Mouse (Mus musculus) MEL (cell line): Measurements from ENCODE around the gene Fxr1. TPM values are rescaled to one million over a fixed set of nuclear protein-coding genes. Genes with fewer than 3 reads are reported as not detected.
A peak's percentile ranks its signal among the peaks of the same experiment; 100 is the strongest.

Experiments
- DNase-seq: peaks from one replicate; pipeline ENCODE4 v3.0.0; 2011; ENCODE audit warnings: low read depth, low spot score
- H3K27ac ChIP-seq: 2 replicates; pipeline ENCODE4 v1.5.1; 2012; ENCODE audit warnings: low read depth, mild to moderate bottlenecking, control low read depth, low read length, moderate library complexity; ENCODE audit not compliant: control insufficient read depth
- H3K27me3 ChIP-seq, 2 experiments: fragments of 150-350 bp in 1 of 2; sonication (generic) in 1 of 2; 2 replicates each; pipeline ENCODE4 v1.6.1; 2012; ENCODE audit warnings: low read length in 2 of 2, mild to moderate bottlenecking in 2 of 2, improper control_type of control experiment in 1 of 2, moderate library complexity in 1 of 2; ENCODE audit not compliant: insufficient read depth in 2 of 2, control insufficient read depth in 1 of 2
- H3K36me3 ChIP-seq, 2 experiments: 2 replicates each; pipeline ENCODE4 v1.6.1; 2012 to 2014; ENCODE audit warnings: low read length in 2 of 2, improper control_type of control experiment in 1 of 2, inconsistent platforms in 1 of 2, mild to moderate bottlenecking in 1 of 2; ENCODE audit not compliant: insufficient read depth in 2 of 2, control insufficient read depth in 1 of 2
- H3K4me1 ChIP-seq, 2 experiments: fragments of 150-350 bp in 1 of 2; sonication (generic) in 1 of 2; 2 replicates each; pipeline ENCODE4 v1.6.1; 2012; ENCODE audit warnings: low read length in 2 of 2, improper control_type of control experiment in 1 of 2, mild to moderate bottlenecking in 1 of 2; ENCODE audit not compliant: insufficient read depth in 2 of 2, control insufficient read depth in 1 of 2
- H3K4me3 ChIP-seq, 2 experiments: fragments of 150-350 bp in 1 of 2; sonication (generic) in 1 of 2; 2 replicates each; pipeline ENCODE4 v1.5.1; 2012; ENCODE audit warnings: low read depth in 2 of 2, low read length in 2 of 2, mild to moderate bottlenecking in 2 of 2, moderate library complexity in 2 of 2, control low read depth in 1 of 2, improper control_type of control experiment in 1 of 2; ENCODE audit not compliant: control insufficient read depth in 1 of 2, insufficient read depth in 1 of 2
- H3K79me2 ChIP-seq: 2 replicates; pipeline ENCODE4 v1.6.1; 2012; ENCODE audit warnings: mild to moderate bottlenecking, low read length, moderate library complexity; ENCODE audit not compliant: control insufficient read depth, poor library complexity, insufficient read depth
- H3K9ac ChIP-seq: 2 replicates; pipeline ENCODE4 v1.6.1; 2012; ENCODE audit warnings: low read depth, mild to moderate bottlenecking, control low read depth, low read length, moderate library complexity; ENCODE audit not compliant: control insufficient read depth, poor library complexity, severe bottlenecking
- H3K9me3 ChIP-seq: fragments of 150-350 bp; sonication (generic); replicated peaks from 2 replicates; pipeline ENCODE4 v1.6.1; 2012; ENCODE audit warnings: mild to moderate bottlenecking, low read length, improper control_type of control experiment, moderate library complexity; ENCODE audit not compliant: insufficient read depth
- BHLHE40 ChIP-seq: IDR thresholded peaks from 2 replicates; pipeline ENCODE4 v1.6.1; 2012; ENCODE audit warnings: low read depth, mild to moderate bottlenecking, inconsistent platforms, low read length, improper control_type of control experiment, borderline replicate concordance
- CHD2 ChIP-seq: IDR thresholded peaks from 2 replicates; pipeline ENCODE4 v1.6.1; 2011; ENCODE audit warnings: low read length, improper control_type of control experiment
- E2F4 ChIP-seq: IDR thresholded peaks from 2 replicates; pipeline ENCODE4 v1.6.1; 2011; ENCODE audit warnings: low read depth, low read length, improper control_type of control experiment, borderline replicate concordance
- ELF1 ChIP-seq: IDR thresholded peaks from 2 replicates; pipeline ENCODE4 v1.6.1; 2014; ENCODE audit warnings: low read depth, mild to moderate bottlenecking, inconsistent platforms, low read length, improper control_type of control experiment, moderate library complexity
- EP300 ChIP-seq, 2 experiments: IDR thresholded peaks; 2 replicates each; pipeline ENCODE4 v1.6.1; 2011; ENCODE audit warnings: improper control_type of control experiment in 2 of 2, low read length in 2 of 2, low read depth in 1 of 2, mild to moderate bottlenecking in 1 of 2
- ETS1 ChIP-seq: IDR thresholded peaks from 2 replicates; pipeline ENCODE4 v1.6.1; 2012; ENCODE audit warnings: low read depth, mild to moderate bottlenecking, inconsistent platforms, low read length, improper control_type of control experiment, moderate library complexity
- GABPA ChIP-seq: IDR thresholded peaks from 2 replicates; pipeline ENCODE4 v1.6.1; 2012; ENCODE audit warnings: low read depth, mild to moderate bottlenecking, inconsistent platforms, low read length, improper control_type of control experiment, moderate library complexity
- GATA1 ChIP-seq: IDR thresholded peaks from 2 replicates; pipeline ENCODE4 v1.6.1; 2011; ENCODE audit warnings: low read depth, low read length, improper control_type of control experiment
- JUND ChIP-seq: IDR thresholded peaks from 2 replicates; pipeline ENCODE4 v1.6.1; 2011; ENCODE audit warnings: low read depth, mild to moderate bottlenecking, improper control_type of control experiment, low read length
- MAZ ChIP-seq: IDR thresholded peaks from 2 replicates; pipeline ENCODE4 v1.6.1; 2012; ENCODE audit warnings: low read depth, mild to moderate bottlenecking, inconsistent platforms, low read length, improper control_type of control experiment
- MEF2A ChIP-seq: IDR thresholded peaks from 2 replicates; pipeline ENCODE4 v1.6.1; 2014; ENCODE audit warnings: low read depth, mild to moderate bottlenecking, inconsistent platforms, low read length, improper control_type of control experiment; ENCODE audit not compliant: poor library complexity, insufficient replicate concordance, severe bottlenecking; ENCODE audit errors: extremely low read depth
- MXI1 ChIP-seq: IDR thresholded peaks from 2 replicates; pipeline ENCODE4 v1.6.1; 2011; ENCODE audit warnings: mild to moderate bottlenecking, low read depth, low read length, improper control_type of control experiment
- POLR2A ChIP-seq, 2 experiments: IDR thresholded peaks; 2 replicates each; pipeline ENCODE4 v1.6.1; 2011 to 2012; ENCODE audit warnings: low read length in 2 of 2, mild to moderate bottlenecking in 2 of 2, control low read depth in 1 of 2, improper control_type of control experiment in 1 of 2, low read depth in 1 of 2, moderate library complexity in 1 of 2; ENCODE audit not compliant: control insufficient read depth in 1 of 2, insufficient read depth in 1 of 2, poor library complexity in 1 of 2
- RAD21 ChIP-seq: IDR thresholded peaks from 2 replicates; pipeline ENCODE4 v1.6.1; 2011; ENCODE audit warnings: mild to moderate bottlenecking, low read depth, low read length, improper control_type of control experiment
- TAL1 ChIP-seq: IDR thresholded peaks from 2 replicates; pipeline ENCODE4 v1.6.1; 2012; ENCODE audit warnings: mild to moderate bottlenecking, inconsistent platforms, low read length, moderate library complexity, mixed read lengths
- TBP ChIP-seq: IDR thresholded peaks from 2 replicates; pipeline ENCODE4 v1.8.0; 2011; ENCODE audit warnings: low read depth, low read length, improper control_type of control experiment
- TCF12 ChIP-seq: IDR thresholded peaks from 2 replicates; pipeline ENCODE4 v1.6.1; 2014; ENCODE audit warnings: low read depth, mild to moderate bottlenecking, inconsistent platforms, low read length, improper control_type of control experiment, moderate library complexity
- UBTF ChIP-seq: IDR thresholded peaks from 2 replicates; pipeline ENCODE4 v1.6.1; 2012; ENCODE audit warnings: low read depth, mild to moderate bottlenecking, inconsistent platforms, low read length, improper control_type of control experiment, moderate library complexity, borderline replicate concordance; ENCODE audit not compliant: insufficient read depth
- ZC3H11A ChIP-seq: IDR thresholded peaks from 2 replicates; pipeline ENCODE4 v1.6.1; 2012; ENCODE audit warnings: low read depth, mild to moderate bottlenecking, inconsistent platforms, low read length, improper control_type of control experiment
- ZMIZ1 ChIP-seq: IDR thresholded peaks from 2 replicates; pipeline ENCODE4 v1.6.1; 2012; ENCODE audit warnings: low read depth, mild to moderate bottlenecking, inconsistent platforms, low read length, improper control_type of control experiment, moderate library complexity
- polyA plus RNA-seq, 2 experiments: library from polyadenylated mRNA; stranded (reverse) in 1 of 2; unstranded in 1 of 2; fragments of >175 nt in 1 of 2; fragments of >200 nt in 1 of 2; gene quantifications; 2 replicates each; pipeline versions ENCODE4 v1.2.1 to v1.2.4; 2012; ENCODE audit warnings: low replicate concordance in 2 of 2, low read depth in 1 of 2; ENCODE audit not compliant: insufficient read length in 2 of 2, insufficient read depth in 1 of 2, missing spikeins in 1 of 2
- total RNA-seq: library from RNA; depleted of rRNA; stranded (reverse); fragments of 300-350 nt; gene quantifications from 2 replicates; pipeline ENCODE4 v1.2.3, GENCODE M21; 2012

Gene Fxr1
- total and polyA plus RNA-seq, 3 experiments = 92.8 to 123 (median 98.3) TPM

DNA sequence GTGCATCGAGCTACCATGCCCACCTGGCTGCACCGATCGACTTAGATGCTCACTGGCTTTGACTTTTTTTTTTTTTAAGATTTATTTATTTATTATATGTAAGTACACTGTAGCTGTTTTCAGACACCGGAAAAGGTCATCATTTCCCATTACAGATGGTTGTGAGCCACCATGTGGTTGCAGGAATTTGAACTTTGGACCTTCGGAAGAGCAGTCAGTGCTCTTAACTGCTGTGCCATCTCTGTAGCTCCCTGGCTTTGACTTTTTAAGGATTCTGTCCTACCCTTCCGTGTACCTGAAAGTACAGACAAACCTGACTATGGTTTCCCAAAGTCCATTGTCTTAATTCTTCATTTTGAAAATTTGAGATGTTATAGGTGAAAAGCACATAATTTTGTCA lies 53.0 kb downstream of the Fxr1 start:
- Histone ChIP-seq H3K4me3 (no peak overlapping the region), H3K79me2 (no peaks in the 10 kb centered on the region), H3K27me3 (no peaks in the 10 kb centered on the region), H3K27ac (no peak overlapping the region), H3K9ac (no peak overlapping the region), H3K9me3 (no peaks in the 10 kb centered on the region), H3K4me1 (no peaks in the 10 kb centered on the region), H3K36me3 (peaks cover 3 to 13% of the 10 kb centered on the region in 2 experiments; a peak in 2 of 4 replicates)
- DNase-seq = no peak
- TF ChIP-seq GATA1 = no peak
- TF ChIP-seq TBP = no peak
- TF ChIP-seq ELF1 = no peak
- TF ChIP-seq MXI1 = no peak
- TF ChIP-seq EP300 (IDR thresholded peaks at IDR 0.05; ENCODE audit: low read depth in 1 of 2, low read length in 2 of 2) = no peak
- TF ChIP-seq TCF12 = no peak
- no peak for TF ChIP-seq ZC3H11A
- TF ChIP-seq TAL1 = no peak
- TF ChIP-seq ETS1 = no peak
- no peak for TF ChIP-seq UBTF
- no peak for TF ChIP-seq MAZ
- no peak for TF ChIP-seq MEF2A
- no peak for TF ChIP-seq RAD21
- TF ChIP-seq E2F4 = no peak
- TF ChIP-seq CHD2 = no peak
- TF ChIP-seq ZMIZ1 = no peak
- TF ChIP-seq BHLHE40 = no peak

DNA sequence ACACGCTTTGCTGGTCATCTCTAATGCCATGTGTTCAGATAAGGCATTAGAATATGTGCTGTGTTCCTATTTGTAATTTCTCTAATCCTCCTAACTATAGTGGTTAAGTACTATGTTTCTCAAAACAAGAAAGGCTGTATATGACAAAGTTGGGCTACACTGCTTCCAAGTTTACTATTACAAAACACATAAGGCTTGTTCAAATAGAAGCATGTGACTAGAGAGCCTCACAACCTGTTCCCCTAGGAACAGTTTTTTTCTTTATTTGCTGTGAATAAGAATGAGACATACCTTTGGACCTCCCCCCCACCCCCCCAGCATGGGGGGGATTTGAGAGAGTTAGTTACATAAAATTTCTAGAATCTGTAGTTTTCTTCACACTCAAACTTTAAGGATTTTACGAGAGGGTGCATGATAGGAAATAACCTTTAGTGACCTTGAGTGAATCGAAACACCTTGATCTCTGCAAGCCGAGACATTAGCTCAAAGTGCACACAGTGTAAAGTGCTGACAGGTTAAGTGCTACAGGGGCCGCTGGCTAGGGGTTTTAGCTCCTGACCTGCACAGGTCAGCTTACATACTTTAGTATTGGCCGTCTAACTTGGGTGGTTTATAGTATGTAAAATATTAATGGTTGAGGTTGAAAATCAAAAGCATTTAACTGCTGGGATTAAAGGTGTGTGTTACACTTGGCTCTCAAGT lies 56.5 kb downstream of the Fxr1 start:
- Histone ChIP-seq H3K9ac (no peak overlapping the region), H3K79me2 (peaks cover 6% of the 10 kb centered on the region), H3K4me3 (no peak overlapping the region), H3K27me3 (no peaks in the 10 kb centered on the region), H3K27ac (no peak overlapping the region), H3K36me3 (peaks cover 8 to 10% of the 10 kb centered on the region in 2 experiments; a peak in 3 of 4 replicates), H3K9me3 (no peaks in the 10 kb centered on the region), H3K4me1 (0 out of 4 replicates have a peak, but pooled peaks cover 2 to 3% of the 10 kb centered on the region in 2 experiments)
- DNase-seq = no peak
- no peak for TF ChIP-seq JUND
- peak in 1 of 2 experiments; percentile 28; a peak in 1 of 4 replicates for TF ChIP-seq POLR2A (IDR thresholded peaks at IDR 0.05; ENCODE audit: control insufficient read depth in 1 of 2, insufficient read depth in 1 of 2, low read depth in 1 of 2, low read length in 2 of 2, poor library complexity in 1 of 2)
- no peak for TF ChIP-seq GABPA
- no peak for TF ChIP-seq EP300 (IDR thresholded peaks at IDR 0.05; ENCODE audit: low read depth in 1 of 2, low read length in 2 of 2)
- 0 out of 2 replicates have a peak, but pooled peaks have one; percentile 40 for TF ChIP-seq ZMIZ1
